Mouse (Mus musculus) hindbrain, embryonic 10.5 days (tissue): ENCODE measurements around the gene Zfp84. TPM values are rescaled to one million over a fixed set of nuclear protein-coding genes. Genes with fewer than 3 reads are reported as not detected.

Source experiments
- DNase-seq: peaks from one replicate; pipeline ENCODE4 v3.0.0-alpha.2; 2017; ENCODE audit warnings: low spot score
- H3K27ac ChIP-seq: fragments of 300-500 bp; sonication (generic); 2 replicates; pipeline ENCODE4 v1.5.1; 2016; ENCODE audit warnings: mild to moderate bottlenecking, moderate library complexity
- H3K27me3 ChIP-seq: fragments of 300-500 bp; sonication (generic); 2 replicates; pipeline ENCODE4 v1.6.1; 2016; ENCODE audit warnings: mild to moderate bottlenecking; ENCODE audit not compliant: poor library complexity, insufficient read depth, severe bottlenecking
- H3K36me3 ChIP-seq: fragments of 300-500 bp; sonication (generic); 2 replicates; pipeline ENCODE4 v1.6.1; 2016; ENCODE audit warnings: mild to moderate bottlenecking, moderate library complexity
- H3K4me1 ChIP-seq: fragments of 300-500 bp; sonication (generic); replicated peaks from 2 replicates; pipeline ENCODE4 v1.6.1; 2016; ENCODE audit warnings: mild to moderate bottlenecking
- H3K4me3 ChIP-seq: fragments of 300-500 bp; sonication (generic); 2 replicates; pipeline ENCODE4 v1.5.1; 2016; ENCODE audit warnings: mild to moderate bottlenecking, moderate library complexity
- H3K9me3 ChIP-seq: fragments of 300-500 bp; sonication (generic); 2 replicates; pipeline ENCODE4 v1.6.1; 2016; ENCODE audit warnings: mild to moderate bottlenecking, moderate library complexity
- WGBS: fragments of 180-500 bp; shearing (Covaris S2); methylation state at CpG from one replicate; pipeline ENCODE4 v1.1.7; 2016; 5-methylcytosine and 5-hydroxymethylcytosine counted together
- polyA plus RNA-seq: library from polyadenylated mRNA; unstranded; fragments of >200 nt; fragmentation: Nextera tagmentation; extraction: Ambion mirVana; gene quantifications from 2 replicates; pipeline ENCODE4 v1.2.1, GENCODE M21; 2016

Gene Zfp84
- polyA plus RNA-seq, 1 experiment from 2014 or later = 10.9 TPM

DNA sequence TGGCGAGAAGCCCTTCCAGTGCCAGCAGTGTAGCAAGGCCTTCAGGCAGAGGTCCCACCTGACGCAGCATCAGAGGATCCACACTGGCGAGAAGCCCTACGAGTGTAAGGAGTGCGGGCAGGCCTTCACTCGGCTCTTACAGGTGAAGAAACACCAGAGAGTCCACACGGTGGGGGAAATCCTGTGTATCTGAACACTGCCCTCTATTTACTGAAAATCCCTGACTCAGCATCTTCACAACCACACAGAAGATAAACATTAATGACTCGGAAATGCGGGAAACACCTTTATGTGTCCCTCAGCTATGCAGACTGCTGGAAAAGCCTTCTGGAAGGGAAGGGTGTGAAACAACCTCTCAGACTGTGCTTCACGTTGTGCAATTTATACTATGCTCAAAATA, 9.0 kb downstream of the Zfp84 start:
- H3K36me3 ChIP-seq = peaks cover 76% of the 10 kb centered on the region
- WGBS = 94% methylated on average over 10 of the region's 10 CpGs
- no peak for DNase-seq

GRCm38 (mm10) chr7:29783871-29784551, 15.7 kb downstream of the Zfp84 start, which contains the start of gene Zfp30:
Gene Zfp30 (plus strand): TSS chr7:29783998.
- H3K27ac ChIP-seq = peak within 1 kb of the TSS; percentile 92
- peak within 1 kb of the TSS; percentile 94 for H3K4me3 ChIP-seq
- H3K36me3 ChIP-seq = peaks cover 32% of the 10 kb centered on the region
- H3K27me3 ChIP-seq = no peaks in the 10 kb centered on the region
- under 1% methylated on average over 45 of the region's 45 CpGs for WGBS
- peaks cover 21% of the 10 kb centered on the region for H3K4me1 ChIP-seq
- DNase-seq = peak; percentile 94
- peaks cover 4% of the 10 kb centered on the region; the same call in 1 of the 2 replicates for H3K9me3 ChIP-seq

More for the DNA sequence above, 9.0 kb downstream of the Zfp84 start:
- Histone ChIP-seq H3K27ac (no peak overlapping the region), H3K9me3 (peaks cover 5% of the 10 kb centered on the region; the same call in 1 of the 2 replicates), H3K27me3 (no peaks in the 10 kb centered on the region), H3K4me1 (no peaks in the 10 kb centered on the region), H3K4me3 (no peak overlapping the region)

- no peak for DNase-seq
- Histone ChIP-seq H3K9me3 (peaks cover 4% of the 10 kb centered on the region; the same call in 1 of the 2 replicates), H3K27ac (no peak overlapping the region), H3K27me3 (no peaks in the 10 kb centered on the region), H3K4me3 (peak overlapping the region; percentile 94), H3K4me1 (peaks cover 21% of the 10 kb centered on the region), H3K36me3 (peaks cover 32% of the 10 kb centered on the region)
- WGBS = 65% methylated on average over 8 of the region's 8 CpGs
Observed at GRCm38 (mm10) chr7:29785023-29785422, 16.7 kb downstream of the Zfp84 start.

DNA sequence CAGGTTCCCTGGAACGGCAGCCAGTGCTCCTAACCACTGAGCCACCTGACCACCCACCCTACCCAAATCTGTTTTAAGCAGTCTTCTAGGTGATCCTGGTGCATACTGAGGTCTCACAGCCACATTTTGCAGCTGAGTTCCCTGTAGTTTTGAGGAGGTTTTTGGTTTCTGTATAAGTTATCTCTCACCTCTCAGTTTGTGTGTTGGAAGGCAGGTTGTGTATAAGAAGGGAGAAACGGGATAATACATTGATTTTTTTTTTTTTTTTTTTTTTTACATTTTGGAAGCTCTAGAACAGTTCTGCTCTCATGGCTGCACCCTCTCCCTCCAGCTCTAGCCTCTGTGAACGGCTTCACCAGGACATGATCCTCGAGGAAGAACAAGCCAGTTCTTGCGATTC, 17.5 kb downstream of the Zfp84 start:
- no peaks in the 10 kb centered on the region for H3K27me3 ChIP-seq
- no peak for DNase-seq
- peak overlapping the region; percentile 94 for H3K4me3 ChIP-seq
- H3K27ac ChIP-seq = no peak overlapping the region
- peaks cover 40% of the 10 kb centered on the region for H3K36me3 ChIP-seq
- H3K9me3 ChIP-seq = peaks cover 4% of the 10 kb centered on the region; the same call in 1 of the 2 replicates
- peaks cover 21% of the 10 kb centered on the region for H3K4me1 ChIP-seq
- 85% methylated on average over 5 of the region's 5 CpGs for WGBS

DNA sequence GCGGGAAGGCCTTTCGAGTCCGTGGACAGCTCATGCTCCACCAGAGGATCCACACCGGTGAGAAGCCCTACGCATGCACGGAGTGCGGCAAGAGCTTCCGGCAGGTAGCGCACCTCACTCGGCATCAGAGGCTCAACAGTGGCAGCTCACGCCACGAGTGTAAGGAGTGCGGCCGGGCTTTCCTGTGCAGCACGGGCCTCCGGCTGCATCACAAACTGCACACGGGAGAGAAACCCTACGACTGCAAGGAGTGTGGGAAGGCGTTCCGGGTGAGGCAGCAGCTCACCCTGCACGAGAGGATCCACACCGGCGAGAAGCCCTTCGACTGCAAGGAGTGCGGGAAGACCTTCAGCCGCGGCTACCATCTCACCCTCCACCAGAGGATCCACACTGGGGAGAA, 24.6 kb downstream of the Zfp84 start:
- WGBS = 25% methylated on average over 27 of the region's 27 CpGs
- Histone ChIP-seq H3K27me3 (peaks cover 32% of the 10 kb centered on the region), H3K4me3 (peak overlapping the region; percentile 11; the same call in 1 of the 2 replicates), H3K27ac (no peak overlapping the region), H3K4me1 (no peaks in the 10 kb centered on the region), H3K36me3 (peaks cover 66% of the 10 kb centered on the region), H3K9me3 (peaks cover 22% of the 10 kb centered on the region)
- no peak for DNase-seq

DNA sequence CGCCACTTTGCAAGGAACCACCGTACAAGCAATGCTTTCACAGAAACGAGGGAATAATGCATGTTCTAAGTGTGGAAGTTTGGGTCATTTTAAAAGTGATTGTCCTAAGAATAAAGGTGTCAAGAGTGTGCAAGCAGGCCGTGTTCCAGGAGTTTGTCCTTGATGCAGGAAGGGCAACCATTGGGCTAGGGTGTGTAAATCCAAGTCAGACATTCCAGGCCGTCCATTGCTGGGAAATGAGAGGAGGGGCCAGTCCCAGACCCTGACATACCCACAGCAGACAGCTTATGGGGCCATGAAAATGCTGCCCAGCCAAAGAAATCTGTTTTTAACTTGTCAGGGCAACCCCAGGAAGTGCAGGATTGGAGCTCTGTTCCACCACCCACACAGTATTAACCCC, 38.7 kb downstream of the Zfp84 start:
- H3K4me1 ChIP-seq = no peaks in the 10 kb centered on the region
- WGBS = 86% methylated on average over 5 of the region's 5 CpGs
- no peak overlapping the region for H3K27ac ChIP-seq

DNA sequence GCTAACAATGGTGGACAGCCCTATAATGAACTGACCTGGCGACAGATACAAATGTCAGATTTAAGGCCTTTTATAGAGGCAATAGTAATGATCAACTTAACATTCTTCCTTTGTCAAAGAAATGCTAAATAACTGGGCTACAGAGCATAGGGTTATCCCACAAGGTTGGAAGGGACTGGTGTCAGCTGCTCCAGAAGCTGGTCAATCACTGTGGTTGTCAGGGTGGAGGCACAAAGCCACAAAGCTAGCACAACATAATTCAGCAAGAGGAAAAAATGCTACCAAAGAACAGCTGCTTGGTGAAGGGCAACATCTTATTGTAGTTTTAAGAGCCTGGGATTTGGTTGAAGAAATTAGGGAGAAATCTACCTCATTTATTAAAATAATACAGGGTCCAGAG, 43.9 kb downstream of the Zfp84 start:
- 92% methylated on average over 1 of the region's 1 CpGs for WGBS
- H3K4me3 ChIP-seq = no peak overlapping the region

More for the DNA sequence above, 38.7 kb downstream of the Zfp84 start:
- no peaks in the 10 kb centered on the region for H3K27me3 ChIP-seq
- no peak overlapping the region for H3K4me3 ChIP-seq
- H3K36me3 ChIP-seq = peaks cover 3% of the 10 kb centered on the region; the same call in 1 of the 2 replicates
- no peak for DNase-seq
- peaks cover 14% of the 10 kb centered on the region; the same call in 1 of the 2 replicates for H3K9me3 ChIP-seq

GRCm38 (mm10) chr7:29814381-29814780, 46.0 kb downstream of the Zfp84 start:
- no peaks in the 10 kb centered on the region for H3K27me3 ChIP-seq
- peaks cover 6% of the 10 kb centered on the region; the same call in 1 of the 2 replicates for H3K9me3 ChIP-seq
- peaks cover 38% of the 10 kb centered on the region for H3K4me1 ChIP-seq
- peaks cover 3% of the 10 kb centered on the region; the same call in 1 of the 2 replicates for H3K36me3 ChIP-seq
- no peak for DNase-seq
- no peak overlapping the region for H3K27ac ChIP-seq
- 0 out of 2 replicates have a peak overlapping the region, but pooled peaks have one; percentile 77 for H3K4me3 ChIP-seq
- WGBS = 92% methylated on average over 2 of the region's 2 CpGs

More for the DNA sequence above, 43.9 kb downstream of the Zfp84 start:
- H3K27me3 ChIP-seq = no peaks in the 10 kb centered on the region
- no peak for DNase-seq
- peaks cover 23% of the 10 kb centered on the region for H3K4me1 ChIP-seq
- no peak overlapping the region for H3K27ac ChIP-seq
- peaks cover 8% of the 10 kb centered on the region; the same call in 1 of the 2 replicates for H3K9me3 ChIP-seq
- H3K36me3 ChIP-seq = peaks cover 3% of the 10 kb centered on the region; the same call in 1 of the 2 replicates

DNA sequence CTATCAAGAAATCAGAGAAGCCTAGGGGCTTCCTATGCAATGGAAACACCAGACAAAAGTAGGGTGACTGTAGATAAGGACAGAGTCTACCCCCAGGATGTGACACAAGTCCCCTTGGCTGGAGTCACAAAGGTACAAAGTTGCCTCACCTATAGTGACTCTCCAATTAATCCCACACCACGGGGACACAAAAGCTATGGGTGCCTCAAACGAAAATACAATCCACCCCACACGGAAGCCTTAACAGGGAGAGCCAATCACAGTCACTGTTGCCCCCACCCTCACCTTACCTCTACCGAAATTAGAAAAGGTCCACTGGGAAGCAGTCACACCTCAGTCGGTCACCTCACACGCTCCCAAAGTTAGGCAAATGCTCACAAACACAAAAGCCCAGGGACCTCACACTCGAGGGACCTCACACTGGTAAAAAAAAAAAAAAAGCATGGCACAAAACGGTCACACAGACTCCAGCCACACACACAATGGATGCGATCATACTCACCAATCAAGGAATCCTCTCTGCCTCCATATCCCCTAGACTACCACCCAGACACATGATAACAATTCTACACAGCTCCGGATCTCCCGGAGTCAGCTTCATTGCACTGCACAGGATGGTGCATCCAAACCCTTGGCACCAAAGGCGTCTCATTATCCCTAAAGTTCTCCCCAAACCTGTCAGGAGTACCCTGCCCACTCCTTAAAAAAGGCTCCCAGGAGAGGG, 46.9 kb downstream of the Zfp84 start:
- Histone ChIP-seq H3K4me3 (peak overlapping the region; percentile 77), H3K27ac (peak overlapping the region; percentile 88), H3K36me3 (peaks cover 3% of the 10 kb centered on the region; the same call in 1 of the 2 replicates), H3K9me3 (peaks cover 4% of the 10 kb centered on the region; the same call in 1 of the 2 replicates), H3K4me1 (peaks cover 40% of the 10 kb centered on the region), H3K27me3 (no peaks in the 10 kb centered on the region)
- DNase-seq = no peak
- 2% methylated on average over 12 of the region's 12 CpGs for WGBS

DNA sequence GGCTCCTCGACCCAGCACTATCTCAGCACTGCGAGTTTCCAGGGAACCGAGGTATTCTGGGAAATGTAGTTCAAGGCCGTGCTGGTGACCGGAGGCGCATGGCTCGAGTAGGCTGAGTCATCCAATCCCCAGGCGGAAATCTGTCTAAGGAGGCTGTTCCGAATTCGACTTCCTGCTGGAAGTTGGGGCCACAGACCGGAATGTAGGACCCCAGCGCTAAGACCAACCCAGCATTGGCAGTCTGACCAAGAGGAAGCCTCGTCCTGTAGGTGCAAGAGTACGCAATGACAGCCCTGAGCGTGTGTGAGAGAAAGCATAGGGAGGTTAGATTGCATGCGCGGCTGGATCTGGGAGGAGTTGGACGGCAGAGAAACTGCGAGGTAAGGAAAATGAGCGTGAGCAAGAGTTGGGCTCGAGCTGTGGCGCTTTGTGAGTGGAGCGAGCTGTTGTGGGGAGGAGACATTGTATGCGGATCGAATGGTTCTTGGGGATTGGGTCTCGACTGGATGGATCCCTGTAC, 47.6 kb downstream of the Zfp84 start, which contains the start of gene Zfp790:
TSS of gene Zfp790 (plus strand) at position 205 of the 520 bp plus-strand sequence.
- Histone ChIP-seq H3K27ac (peak within 1 kb of the TSS; percentile 88), H3K4me1 (peaks cover 40% of the 10 kb centered on the region), H3K27me3 (no peaks in the 10 kb centered on the region), H3K36me3 (peaks cover 5% of the 10 kb centered on the region), H3K4me3 (peak within 1 kb of the TSS; percentile 77), H3K9me3 (no peaks in the 10 kb centered on the region; the same call in 1 of the 2 replicates)
- peak; percentile 90 for DNase-seq
- WGBS = under 1% methylated on average over 26 of the region's 26 CpGs

DNA sequence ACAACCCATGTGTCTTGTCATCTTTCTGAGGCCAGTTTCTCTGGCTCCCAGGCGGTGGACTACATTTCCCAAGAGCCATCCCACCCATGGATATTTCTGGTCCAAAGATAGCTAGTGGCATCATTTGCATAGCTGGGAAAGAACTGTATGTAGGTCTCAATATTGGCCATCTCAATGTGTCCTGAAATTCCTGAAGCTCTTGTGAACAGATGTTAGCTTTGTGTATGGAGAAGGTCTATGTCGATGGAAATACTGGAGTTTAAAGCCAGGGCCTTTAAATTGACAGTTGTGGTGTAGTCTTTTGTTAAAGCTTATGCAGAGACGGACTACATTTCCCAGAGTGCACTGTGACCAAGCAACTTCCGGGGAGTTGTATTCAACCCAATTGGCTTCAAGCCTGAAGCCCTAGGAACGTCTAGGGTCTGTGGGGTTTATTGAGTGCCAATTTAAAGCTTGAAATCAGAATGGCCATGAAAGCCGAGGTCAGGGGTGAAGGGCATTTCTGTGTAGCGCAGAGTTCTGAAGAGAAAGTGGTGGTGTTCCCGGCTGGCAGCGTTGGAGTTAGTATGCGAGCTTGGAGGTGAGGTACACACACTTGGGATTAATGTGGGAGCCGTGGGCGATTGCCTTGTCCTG, 50.4 kb downstream of the Zfp84 start:
- DNase-seq = peak; percentile 67
- Histone ChIP-seq H3K9me3 (no peaks in the 10 kb centered on the region), H3K27me3 (no peaks in the 10 kb centered on the region), H3K4me1 (peaks cover 40% of the 10 kb centered on the region), H3K36me3 (peaks cover 28% of the 10 kb centered on the region), H3K27ac (peak overlapping the region; percentile 81), H3K4me3 (peak overlapping the region; percentile 65)
- 4% methylated on average over 12 of the region's 12 CpGs for WGBS

- peaks cover 91% of the 10 kb centered on the region for H3K36me3 ChIP-seq
- DNase-seq = no peak
- no peaks in the 10 kb centered on the region for H3K27me3 ChIP-seq
- no peak overlapping the region for H3K27ac ChIP-seq
- H3K4me3 ChIP-seq = no peak overlapping the region
- H3K9me3 ChIP-seq = peaks cover 7% of the 10 kb centered on the region; the same call in 1 of the 2 replicates
- 94% methylated on average over 12 of the region's 12 CpGs for whole genome bisulfite sequencing
- no peaks in the 10 kb centered on the region for H3K4me1 ChIP-seq
Observed at GRCm38 (mm10) chr7:29828001-29828400, 59.6 kb downstream of the Zfp84 start.
